Mouse (Mus musculus) forebrain, embryonic 12.5 days (tissue): ENCODE results near the gene Nek11. TPM values are rescaled to one million over a fixed set of nuclear protein-coding genes. Genes with fewer than 3 reads are reported as not detected.
"Not testable (repeated sequence)": the region's sequence is repeated elsewhere in the genome, so short reads cannot be mapped to it uniquely, and the experiment has no call there.

ENCODE experiments used
- ATAC-seq: fragments of 200-750 bp; cut with Nextera tagmentation; 2 replicates; pipeline ENCODE4 v1.8.0; 2017; ENCODE audit warnings: moderate TSS enrichment; ENCODE audit not compliant: low FRiP score
- H3K27ac ChIP-seq: fragments of 300-500 bp; sonication (generic); 2 replicates; pipeline ENCODE4 v1.5.1; 2016; ENCODE audit warnings: mild to moderate bottlenecking
- H3K27me3 ChIP-seq: fragments of 300-500 bp; sonication (generic); 2 replicates; pipeline ENCODE4 v1.6.1; 2016; ENCODE audit warnings: mild to moderate bottlenecking
- H3K36me3 ChIP-seq: fragments of 300-500 bp; sonication (generic); replicated peaks from 2 replicates; pipeline ENCODE4 v1.6.1; 2016; ENCODE audit warnings: mild to moderate bottlenecking
- H3K4me1 ChIP-seq: fragments of 300-500 bp; sonication (generic); 2 replicates; pipeline ENCODE4 v1.6.1; 2016
- H3K4me2 ChIP-seq: fragments of 300-500 bp; sonication (generic); 2 replicates; pipeline ENCODE4 v1.6.1; 2016; ENCODE audit warnings: mild to moderate bottlenecking, moderate library complexity
- H3K4me3 ChIP-seq: fragments of 300-500 bp; sonication (generic); replicated peaks from 2 replicates; pipeline ENCODE4 v1.5.1; 2016; ENCODE audit warnings: mild to moderate bottlenecking
- H3K9ac ChIP-seq: fragments of 300-500 bp; sonication (generic); 2 replicates; pipeline ENCODE4 v1.6.1; 2016; ENCODE audit warnings: mild to moderate bottlenecking
- H3K9me3 ChIP-seq: fragments of 300-500 bp; sonication (generic); 2 replicates; pipeline ENCODE4 v1.6.1; 2016
- WGBS: fragments of 180-500 bp; shearing (Covaris S2); methylation state at CpG from one replicate; pipeline ENCODE4 v1.1.7; 2016; 5-methylcytosine and 5-hydroxymethylcytosine counted together
- polyA plus RNA-seq: library from polyadenylated mRNA; unstranded; fragments of >200 nt; fragmentation: Nextera tagmentation; extraction: Ambion mirVana; gene quantifications from 2 replicates; pipeline ENCODE4 v1.2.1, GENCODE M21; 2016

Nek11 gene
- polyA plus RNA-seq, 1 experiment from 2014 or later = 1.0 TPM

DNA sequence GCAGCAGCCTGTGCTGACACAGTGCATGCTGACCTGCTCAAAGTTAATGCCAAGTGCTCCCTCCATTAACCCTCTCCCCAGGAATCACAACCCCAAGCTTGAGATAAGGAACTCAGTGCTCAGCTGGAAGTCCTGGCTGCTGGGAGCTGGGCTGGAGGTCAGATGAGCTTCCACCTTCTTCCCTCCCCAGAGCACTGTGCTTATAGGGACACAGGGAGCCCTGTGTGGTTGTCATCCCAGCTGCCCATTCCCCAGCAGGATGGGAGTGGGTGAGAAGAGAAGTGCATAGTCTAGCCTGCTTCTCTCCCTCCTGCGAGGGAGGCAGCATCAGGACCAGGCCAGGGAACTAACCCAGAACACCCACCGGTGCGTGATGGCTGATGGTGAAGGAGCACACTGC, 270.1 kb downstream of the Nek11 start:
- H3K36me3 ChIP-seq, ATAC-seq: not testable (repeated sequence)

More for the DNA sequence above, 270.1 kb downstream of the Nek11 start:
- not testable (repeated sequence) for H3K9ac ChIP-seq, H3K4me1 ChIP-seq, H3K4me2 ChIP-seq, H3K9me3 ChIP-seq, H3K4me3 ChIP-seq, H3K27ac ChIP-seq, H3K27me3 ChIP-seq
- 89% methylated on average over 3 of the region's 3 CpGs for WGBS

Other genes starting within 250 kb of the Nek11 start
- 15.8 and 17.4 TPM in 2 replicates for gene Aste1, start 132 bp downstream of the Nek11 start, polyA plus RNA-seq
- 77.4 and 82.1 TPM in 2 replicates for gene Atp2c1, start 131.8 kb upstream of the Nek11 start, polyA plus RNA-seq
- 25.8 and 27.4 TPM in 2 replicates for gene Pik3r4, start 247.5 kb upstream of the Nek11 start, polyA plus RNA-seq